Mouse (Mus musculus): ENCODE measurements around the gene Rabgef1. TPM values are rescaled to one million over a fixed set of nuclear protein-coding genes. Genes with fewer than 3 reads are reported as not detected.
"Not testable (repeated sequence)": the region's sequence is repeated elsewhere in the genome, so short reads cannot be mapped to it uniquely, and the experiment has no call there.

Gene Rabgef1
- polyA plus RNA-seq, 1 experiment from 2014 or later = 22.0 TPM

- Histone ChIP-seq H3K4me3 (ENCODE audit: low read depth, low read length) (peak overlapping the region; percentile 70), H3K4me1 (ENCODE audit: control insufficient read depth, insufficient read depth, low read length) (peaks cover 7% of the 10 kb centered on the region), H3K9ac (ENCODE audit: low read depth, low read length) (peak overlapping the region; percentile 85), H3K4me2 (peak overlapping the region; percentile 67), H3K27ac (ENCODE audit: low read depth, low read length) (peak overlapping the region; percentile 78), H3K9me3 (replicated peaks; ENCODE audit: control insufficient read depth, low read length) (no peaks in the 10 kb centered on the region), H3K36me3 (ENCODE audit: control insufficient read depth, insufficient read depth, low read length) (peaks cover 14% of the 10 kb centered on the region), H3K27me3 (ENCODE audit: control insufficient read depth, insufficient read depth, low read length) (no peaks in the 10 kb centered on the region)
- 12% methylated on average over 19 of the region's 19 CpGs for WGBS (ENCODE audit: insufficient replicate concordance)
- no peak for ATAC-seq (replicated peaks; ENCODE audit: insufficient number of reproducible peaks, low FRiP score, low TSS enrichment)
Observed at GRCm38 (mm10) chr5:130254164-130255016, 82.8 kb downstream of the Rabgef1 start.

GRCm38 (mm10) chr5:130255017-130255720 lies 83.6 kb downstream of the Rabgef1 start, which contains the start of the genes Sbds and Tyw1:
Sbds (minus strand) TSS chr5:130255530.
Tyw1 (plus strand) TSS chr5:130255619.
- WGBS (ENCODE audit: insufficient replicate concordance) = under 1% methylated on average over 52 of the region's 52 CpGs
- ATAC-seq (replicated peaks; ENCODE audit: insufficient number of reproducible peaks, low FRiP score, low TSS enrichment) = peak; percentile 86

GRCm38 (mm10) chr5:130255799-130256525 lies 84.4 kb downstream of the Rabgef1 start:
- H3K27me3 ChIP-seq (ENCODE audit: control insufficient read depth, insufficient read depth, low read length); H3K36me3 ChIP-seq (ENCODE audit: control insufficient read depth, insufficient read depth, low read length); H3K9me3 ChIP-seq (replicated peaks; ENCODE audit: control insufficient read depth, low read length); ATAC-seq (replicated peaks; ENCODE audit: insufficient number of reproducible peaks, low FRiP score, low TSS enrichment); H3K4me1 ChIP-seq (ENCODE audit: control insufficient read depth, insufficient read depth, low read length): not testable (repeated sequence)
- H3K4me3 ChIP-seq (ENCODE audit: low read depth, low read length) = peak overlapping the region; percentile 78
- 27% methylated on average over 20 of the region's 20 CpGs for WGBS (ENCODE audit: insufficient replicate concordance)
- peak overlapping the region; percentile 87 for H3K4me2 ChIP-seq
- peak overlapping the region; percentile 50; the same call in 1 of the 2 replicates for H3K9ac ChIP-seq (ENCODE audit: low read depth, low read length)
- peak overlapping the region; percentile 76; the same call in 1 of the 2 replicates for H3K27ac ChIP-seq (ENCODE audit: low read depth, low read length)

More at GRCm38 (mm10) chr5:130255017-130255720, 83.6 kb downstream of the Rabgef1 start, which contains the start of the genes Sbds and Tyw1:
- Histone ChIP-seq H3K9me3 (replicated peaks; ENCODE audit: control insufficient read depth, low read length) (no peaks in the 10 kb centered on the region), H3K9ac (ENCODE audit: low read depth, low read length) (peak within 1 kb of the TSS; percentile 85), H3K4me2 (peak within 1 kb of the TSS; percentile 87), H3K27me3 (ENCODE audit: control insufficient read depth, insufficient read depth, low read length) (no peaks in the 10 kb centered on the region), H3K4me1 (ENCODE audit: control insufficient read depth, insufficient read depth, low read length) (peaks cover 7% of the 10 kb centered on the region), H3K27ac (ENCODE audit: low read depth, low read length) (peak within 1 kb of the TSS; percentile 78), H3K36me3 (ENCODE audit: control insufficient read depth, insufficient read depth, low read length) (peaks cover 14% of the 10 kb centered on the region), H3K4me3 (ENCODE audit: low read depth, low read length) (peak within 1 kb of the TSS; percentile 78)

DNA sequence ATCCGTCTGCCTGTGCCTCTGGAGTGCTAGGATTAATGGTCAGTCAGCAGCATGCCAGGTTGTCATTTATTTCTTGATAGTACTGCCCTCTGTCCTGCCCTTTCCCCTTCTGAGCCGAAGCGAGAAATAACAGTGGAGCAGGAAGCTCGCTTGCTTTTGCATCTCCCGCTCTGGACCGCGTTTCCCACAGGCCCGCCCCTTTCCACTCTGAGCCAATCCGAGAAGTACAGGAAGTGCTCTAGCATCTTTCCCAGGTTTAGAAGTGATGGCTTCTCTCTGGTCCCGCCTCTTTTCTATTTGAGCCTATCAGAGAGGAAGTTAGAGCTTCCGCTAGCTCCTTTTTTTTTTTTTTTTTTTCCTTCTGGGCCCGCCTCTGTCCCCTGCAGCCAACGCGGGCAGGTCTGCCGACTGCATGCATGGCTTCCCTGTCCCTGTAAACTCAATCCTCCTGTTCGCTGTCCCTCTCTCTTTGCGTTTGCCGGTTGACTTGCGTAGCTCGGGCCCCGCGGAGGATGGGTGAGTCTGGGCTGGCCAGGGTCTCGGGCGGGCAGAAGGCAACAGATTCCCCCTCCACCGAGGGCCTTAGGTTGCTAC lies 85.2 kb downstream of the Rabgef1 start:
- Histone ChIP-seq H3K27me3 (ENCODE audit: control insufficient read depth, insufficient read depth, low read length) (no peaks in the 10 kb centered on the region), H3K27ac (ENCODE audit: low read depth, low read length) (peak overlapping the region; percentile 76; the same call in 1 of the 2 replicates), H3K4me1 (ENCODE audit: control insufficient read depth, insufficient read depth, low read length) (peaks cover 7% of the 10 kb centered on the region), H3K4me3 (ENCODE audit: low read depth, low read length) (peak overlapping the region; percentile 78), H3K9me3 (replicated peaks; ENCODE audit: control insufficient read depth, low read length) (no peaks in the 10 kb centered on the region), H3K36me3 (ENCODE audit: control insufficient read depth, insufficient read depth, low read length) (peaks cover 5% of the 10 kb centered on the region), H3K4me2 (peak overlapping the region; percentile 87), H3K9ac (ENCODE audit: low read depth, low read length) (peak overlapping the region; percentile 81)
- ATAC-seq (replicated peaks; ENCODE audit: insufficient number of reproducible peaks, low FRiP score, low TSS enrichment) = peak; percentile 90
- under 1% methylated on average over 25 of the region's 25 CpGs for WGBS (ENCODE audit: insufficient replicate concordance)

DNA sequence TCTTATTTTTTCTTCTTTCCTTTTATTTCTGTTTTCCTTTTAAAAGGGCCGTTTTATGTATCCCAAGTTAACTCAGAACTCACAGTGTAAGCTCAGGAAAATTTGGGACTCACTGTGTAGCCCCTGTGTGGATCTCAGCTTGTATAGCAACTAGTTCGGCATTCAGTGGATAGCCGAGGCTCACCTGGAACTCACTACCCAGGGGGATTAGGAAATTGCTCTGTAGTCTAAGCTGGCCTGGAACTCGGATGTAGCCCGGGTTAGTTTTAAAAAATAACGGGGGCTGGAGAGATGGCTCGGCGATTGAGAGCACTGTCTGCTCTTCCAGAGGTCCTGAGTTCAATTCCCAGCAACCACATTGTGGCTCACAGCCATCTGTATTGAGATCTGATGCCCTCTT lies 85.7 kb downstream of the Rabgef1 start:
- H3K36me3 ChIP-seq (ENCODE audit: control insufficient read depth, insufficient read depth, low read length) = peaks cover 4% of the 10 kb centered on the region
- H3K9ac ChIP-seq (ENCODE audit: low read depth, low read length) = peak overlapping the region; percentile 81
- peak overlapping the region; percentile 55; the same call in 1 of the 2 replicates for H3K27ac ChIP-seq (ENCODE audit: low read depth, low read length)
- peaks cover 7% of the 10 kb centered on the region for H3K4me1 ChIP-seq (ENCODE audit: control insufficient read depth, insufficient read depth, low read length)
- H3K9me3 ChIP-seq (replicated peaks; ENCODE audit: control insufficient read depth, low read length) = no peaks in the 10 kb centered on the region
- ATAC-seq (replicated peaks; ENCODE audit: insufficient number of reproducible peaks, low FRiP score, low TSS enrichment) = no peak
- H3K4me3 ChIP-seq (ENCODE audit: low read depth, low read length) = peak overlapping the region; percentile 78
- peak overlapping the region; percentile 75 for H3K4me2 ChIP-seq
- 9% methylated on average over 8 of the region's 8 CpGs for WGBS (ENCODE audit: insufficient replicate concordance)
- H3K27me3 ChIP-seq (ENCODE audit: control insufficient read depth, insufficient read depth, low read length) = no peaks in the 10 kb centered on the region

DNA sequence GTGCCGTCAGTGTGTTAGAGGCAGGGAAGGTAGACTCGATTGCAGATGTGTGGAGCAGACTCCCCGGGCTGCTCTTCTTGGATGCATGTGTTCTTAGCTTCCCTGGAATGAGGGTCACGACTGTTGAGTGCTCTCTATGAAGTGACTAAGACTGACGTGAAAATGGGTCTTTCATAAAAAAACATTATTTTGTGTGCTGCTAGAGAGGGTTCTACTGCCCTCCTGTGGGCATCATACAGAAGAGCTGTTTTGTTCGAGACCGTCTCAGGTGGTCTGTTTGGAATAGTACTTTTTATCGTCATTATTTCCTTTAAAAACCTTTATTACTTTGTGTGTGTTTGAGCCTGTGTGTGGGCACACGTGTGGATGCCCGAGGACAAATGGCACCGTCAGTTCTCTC lies 91.9 kb downstream of the Rabgef1 start:
- Histone ChIP-seq H3K4me1 (ENCODE audit: control insufficient read depth, insufficient read depth, low read length) (no peaks in the 10 kb centered on the region), H3K4me2 (no peak overlapping the region), H3K9ac (ENCODE audit: low read depth, low read length) (no peak overlapping the region), H3K4me3 (ENCODE audit: low read depth, low read length) (no peak overlapping the region), H3K36me3 (ENCODE audit: control insufficient read depth, insufficient read depth, low read length) (peaks cover 16% of the 10 kb centered on the region), H3K27me3 (ENCODE audit: control insufficient read depth, insufficient read depth, low read length) (no peaks in the 10 kb centered on the region), H3K9me3 (replicated peaks; ENCODE audit: control insufficient read depth, low read length) (no peaks in the 10 kb centered on the region), H3K27ac (ENCODE audit: low read depth, low read length) (no peak overlapping the region)
- WGBS (ENCODE audit: insufficient replicate concordance) = 80% methylated on average over 11 of the region's 11 CpGs
- no peak for ATAC-seq (replicated peaks; ENCODE audit: insufficient number of reproducible peaks, low FRiP score, low TSS enrichment)

Data from heart, embryonic 11.5 days (tissue).